Mouse (Mus musculus): ENCODE data around the gene Gna13.

DNA sequence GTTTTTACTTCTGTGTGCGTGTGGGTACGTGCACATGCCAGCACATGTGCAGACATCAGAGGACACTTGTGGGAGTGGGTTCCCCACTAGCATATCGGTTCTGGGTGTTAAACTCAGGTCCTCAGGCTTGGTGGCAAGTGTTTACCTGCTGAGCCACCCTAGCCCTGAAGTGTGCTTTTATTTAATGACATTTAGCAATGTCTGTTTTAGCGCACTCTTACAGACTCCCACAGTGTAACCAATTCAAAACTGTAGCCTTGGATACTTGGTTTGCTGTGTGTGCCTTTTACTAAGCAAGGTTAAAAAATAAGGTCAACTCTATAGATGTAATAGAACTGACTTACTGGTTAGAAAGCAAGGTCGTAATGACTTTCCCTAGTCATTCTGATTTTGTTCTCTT lies 3.2 kb downstream of the Gna13 start:
- TF ChIP-seq POLR2A (IDR thresholded peaks at IDR 0.05; ENCODE audit: low read depth, low read length) (no peak), CTCF (conservative IDR thresholded peaks at IDR 0.05 in 1 of 2, IDR thresholded peaks at IDR 0.05 in 1 of 2; ENCODE audit: low read depth in 2 of 2, low read length in 2 of 2) (no peak), ELF1 (IDR thresholded peaks at IDR 0.05; ENCODE audit: low read depth, low read length) (no peak), HCFC1 (IDR thresholded peaks at IDR 0.05; ENCODE audit: low read depth, low read length) (no peak), UBTF (IDR thresholded peaks at IDR 0.05; ENCODE audit: low read depth, low read length) (no peak), TBP (conservative IDR thresholded peaks at IDR 0.05; ENCODE audit: low read depth, low read length) (no peak), MXI1 (IDR thresholded peaks at IDR 0.05; ENCODE audit: low read depth, low read length) (no peak), RCOR1 (conservative IDR thresholded peaks at IDR 0.05; ENCODE audit: low read depth, low read length) (no peak), EP300 (IDR thresholded peaks at IDR 0.05; ENCODE audit: low read length) (no peak), ZMIZ1 (IDR thresholded peaks at IDR 0.05; ENCODE audit: low read depth, low read length) (no peak)

Data from CH12.LX (cell line).